Mouse (Mus musculus) E14TG2a.4 (cell line): ENCODE measurements around the gene 1600012H06Rik.
"Not testable (repeated sequence)": the region's sequence is repeated elsewhere in the genome, so short reads cannot be mapped to it uniquely, and the experiment has no call there.

ENCODE experiments used
- H3K27me3 ChIP-seq: 2 replicates; pipeline ENCODE4 v1.6.1; 2014; ENCODE audit warnings: low read length, control low read depth; ENCODE audit not compliant: insufficient read depth
- H3K36me3 ChIP-seq: 2 replicates; pipeline ENCODE4 v1.6.1; 2014; ENCODE audit warnings: low read length, control low read depth; ENCODE audit not compliant: insufficient read depth
- H3K4me1 ChIP-seq: replicated peaks from 2 replicates; pipeline ENCODE4 v1.6.1; 2014; ENCODE audit warnings: low read depth, low read length, control low read depth
- H3K4me3 ChIP-seq: replicated peaks from 2 replicates; pipeline ENCODE4 v1.5.1; 2014; ENCODE audit warnings: mild to moderate bottlenecking, low read length
- H3K9me3 ChIP-seq: 2 replicates; pipeline ENCODE4 v1.6.1; 2014; ENCODE audit warnings: low read length, control low read depth
- CTCF ChIP-seq: conservative IDR thresholded peaks from 2 replicates; pipeline ENCODE4 v1.5.1; 2014; ENCODE audit warnings: low read length
- NANOG ChIP-seq: IDR thresholded peaks from 2 replicates; pipeline ENCODE4 v1.6.1; 2014; ENCODE audit warnings: borderline replicate concordance, low read length, mixed read lengths
- POU5F1 ChIP-seq: IDR thresholded peaks from 2 replicates; pipeline ENCODE4 v1.6.1; 2014; ENCODE audit warnings: low read length, borderline replicate concordance

The 1600012H06Rik gene

DNA sequence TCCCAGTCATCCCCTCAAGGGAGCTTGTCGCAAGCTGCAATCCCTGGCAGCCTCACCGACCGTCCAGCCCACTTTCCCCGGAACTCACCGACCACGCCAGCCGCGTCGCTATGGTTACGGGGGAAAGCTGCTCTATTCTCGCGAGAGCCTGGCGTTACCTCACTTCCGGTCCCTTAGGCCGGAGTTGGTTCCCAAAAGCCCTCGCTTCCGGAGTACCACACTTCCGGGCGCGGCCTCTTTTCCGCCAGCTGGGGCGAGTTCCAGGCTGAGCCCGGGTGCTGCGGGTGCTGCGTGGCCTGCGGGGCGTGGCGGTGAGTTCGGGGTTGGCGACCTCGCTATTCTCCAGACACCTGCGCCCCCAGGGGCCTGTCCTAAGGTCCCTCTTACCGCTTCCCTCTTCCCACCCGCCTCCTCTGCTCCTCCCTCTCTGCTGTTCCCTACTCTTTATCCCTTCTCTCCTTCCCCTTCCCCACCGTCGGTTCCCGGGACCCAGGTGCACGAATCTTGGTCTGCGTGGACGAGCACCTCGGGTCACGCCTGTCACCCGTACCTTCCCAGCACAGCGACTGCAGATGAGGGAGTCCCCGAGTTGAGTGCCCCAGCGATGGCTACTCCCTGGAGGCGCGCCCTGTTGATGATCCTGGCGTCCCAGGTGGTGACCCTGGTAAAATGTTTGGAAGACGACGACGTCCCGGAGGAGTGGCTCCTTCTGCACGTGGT, at the start of gene 1600012H06Rik, which contains the start of gene Wdr27:
TSS of gene 1600012H06Rik (plus strand) at position 176 of the 720 bp plus-strand sequence.
TSS of gene Wdr27 (minus strand) at position 150 of the 720 bp plus-strand sequence.
- peak within 1 kb of the TSS; percentile 97 for H3K4me3 ChIP-seq
- H3K36me3 ChIP-seq: peaks cover 38% of the 10 kb centered on the region
- no peaks in the 10 kb centered on the region for H3K27me3 ChIP-seq
- no peaks in the 10 kb centered on the region for H3K9me3 ChIP-seq
- H3K4me1 ChIP-seq: peaks cover 33% of the 10 kb centered on the region
- TF ChIP-seq POU5F1 (no peak), CTCF (no peak), NANOG (no peak)

DNA sequence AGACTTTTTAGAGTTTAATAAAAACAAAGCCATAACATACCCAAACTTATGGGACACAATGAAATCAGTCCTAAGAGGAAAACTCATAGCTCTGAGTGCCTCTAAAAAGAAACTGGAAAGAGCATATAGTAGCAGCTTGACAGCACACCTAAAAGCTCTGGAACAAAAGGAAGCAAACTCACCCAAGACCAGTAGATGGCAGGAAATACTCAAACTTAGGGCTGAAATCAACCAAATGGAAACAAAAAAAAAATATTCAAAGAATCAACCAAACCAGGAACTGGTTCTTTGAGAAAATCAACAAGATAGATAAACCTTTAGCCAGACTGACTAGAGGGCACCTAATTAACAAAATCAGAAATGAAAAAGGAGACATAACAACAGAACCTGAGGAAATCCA, 47.9 kb upstream of the 1600012H06Rik start:
- not testable (repeated sequence) for H3K9me3 ChIP-seq, H3K4me3 ChIP-seq, H3K4me1 ChIP-seq, H3K27me3 ChIP-seq, H3K36me3 ChIP-seq

DNA sequence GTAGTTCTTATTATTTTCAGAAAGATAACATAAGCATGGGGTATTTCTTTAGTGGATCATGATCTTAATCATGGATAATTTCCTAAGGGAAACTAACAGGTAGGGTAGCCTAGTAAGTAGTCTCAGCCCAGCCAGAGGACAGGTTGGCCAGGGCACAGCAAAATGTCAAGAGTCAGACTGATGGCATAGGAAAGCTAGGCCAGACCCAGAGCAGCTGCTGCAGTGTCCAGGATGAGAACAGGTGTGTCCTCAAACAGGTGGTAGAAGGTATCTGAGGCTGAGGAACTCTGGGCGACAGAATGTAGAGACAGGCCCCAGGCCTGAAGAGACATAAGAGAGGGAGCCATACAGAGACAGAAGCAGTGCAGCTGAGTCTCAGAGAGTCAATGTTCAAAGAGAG, 44.0 kb upstream of the 1600012H06Rik start:
- TF ChIP-seq NANOG (no peak), CTCF (no peak)
- H3K36me3 ChIP-seq: no peaks in the 10 kb centered on the region
- no peaks in the 10 kb centered on the region for H3K9me3 ChIP-seq
- no peak overlapping the region for H3K4me3 ChIP-seq
- peaks cover 4% of the 10 kb centered on the region; the same call in 1 of the 2 replicates for H3K27me3 ChIP-seq
- H3K4me1 ChIP-seq: no peaks in the 10 kb centered on the region

DNA sequence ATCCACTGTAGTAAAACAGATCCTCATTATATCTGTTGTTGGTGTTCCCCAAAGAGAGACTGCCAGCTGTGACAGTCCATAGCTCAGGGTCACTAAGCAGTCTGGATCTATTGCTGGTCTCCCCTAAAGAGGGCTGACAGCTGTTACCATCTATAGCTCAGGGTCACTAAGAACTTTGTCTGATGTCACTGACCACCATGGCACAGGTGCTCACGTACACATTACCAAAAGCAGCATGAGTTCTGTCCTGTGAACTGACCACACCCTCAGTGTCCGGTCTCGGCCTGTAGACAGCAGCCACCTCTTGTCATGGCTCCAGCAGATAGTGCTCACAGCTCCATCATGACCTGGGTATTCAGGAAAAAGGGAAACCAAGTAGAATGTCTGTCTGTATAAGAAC, 39.8 kb upstream of the 1600012H06Rik start:
- no peaks in the 10 kb centered on the region for H3K9me3 ChIP-seq
- TF ChIP-seq POU5F1: no peak
- TF ChIP-seq NANOG: no peak
- no peak for TF ChIP-seq CTCF
- no peak overlapping the region for H3K4me3 ChIP-seq
- H3K4me1 ChIP-seq: peaks cover 6% of the 10 kb centered on the region
- no peaks in the 10 kb centered on the region for H3K36me3 ChIP-seq
- peaks cover 4% of the 10 kb centered on the region; the same call in 1 of the 2 replicates for H3K27me3 ChIP-seq

DNA sequence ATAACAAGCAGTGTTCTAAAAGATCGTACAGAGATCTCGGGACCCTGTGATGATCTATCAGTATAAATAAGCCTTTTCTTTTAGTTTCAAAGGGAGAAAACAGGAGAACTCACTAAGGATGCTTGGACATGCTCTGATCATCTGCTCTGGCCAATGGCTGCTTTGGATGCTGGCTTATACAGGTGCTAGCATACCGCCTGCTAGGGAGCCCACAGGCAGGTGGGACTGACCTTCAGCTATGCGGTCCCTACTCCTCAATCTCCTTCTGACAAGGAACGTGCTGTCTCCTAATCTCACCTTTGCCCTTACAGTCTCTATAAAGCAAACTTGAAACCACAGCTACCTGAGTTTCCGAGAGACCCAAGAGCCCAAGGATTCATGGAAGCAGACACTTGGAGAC, 38.8 kb upstream of the 1600012H06Rik start:
- H3K9me3 ChIP-seq: no peaks in the 10 kb centered on the region
- peaks cover 4% of the 10 kb centered on the region; the same call in 1 of the 2 replicates for H3K27me3 ChIP-seq
- no peak for TF ChIP-seq CTCF
- H3K4me1 ChIP-seq: peaks cover 6% of the 10 kb centered on the region
- H3K4me3 ChIP-seq: no peak overlapping the region
- no peaks in the 10 kb centered on the region for H3K36me3 ChIP-seq

DNA sequence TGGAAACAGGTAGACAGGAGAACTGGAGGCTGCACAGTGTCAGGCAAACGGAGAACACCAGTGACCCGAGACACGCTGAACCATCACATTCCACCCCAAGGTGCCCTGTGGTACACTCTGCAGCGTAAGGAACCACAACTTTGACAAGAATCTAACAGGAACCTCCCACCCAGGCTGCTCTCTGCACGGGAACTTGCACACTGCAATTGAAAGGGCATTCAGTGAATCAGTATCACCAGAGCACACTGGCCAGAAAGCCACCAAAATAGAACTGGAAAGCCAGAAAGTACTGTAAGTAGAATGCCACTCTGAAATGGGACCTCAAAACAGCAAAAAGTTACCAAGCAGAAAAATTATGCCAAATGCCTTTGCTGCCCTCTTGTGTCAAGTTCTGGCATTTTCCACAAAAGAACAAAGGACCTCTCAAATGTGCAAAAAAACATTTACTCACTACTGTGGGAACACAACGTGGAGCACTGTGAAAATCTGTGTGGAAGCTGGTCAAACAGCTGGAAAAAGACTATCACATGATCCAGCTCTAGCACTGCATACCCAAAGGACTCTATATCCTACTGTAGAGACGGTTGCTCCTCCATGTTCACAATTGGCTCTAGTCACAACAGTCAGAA, 38.2 kb upstream of the 1600012H06Rik start:
- peaks cover 6% of the 10 kb centered on the region for H3K4me1 ChIP-seq
- no peaks in the 10 kb centered on the region for H3K9me3 ChIP-seq
- H3K36me3 ChIP-seq: no peaks in the 10 kb centered on the region
- no peak for TF ChIP-seq NANOG
- peak; percentile 99 for TF ChIP-seq CTCF
- H3K27me3 ChIP-seq: peaks cover 4% of the 10 kb centered on the region; the same call in 1 of the 2 replicates
- H3K4me3 ChIP-seq: no peak overlapping the region

DNA sequence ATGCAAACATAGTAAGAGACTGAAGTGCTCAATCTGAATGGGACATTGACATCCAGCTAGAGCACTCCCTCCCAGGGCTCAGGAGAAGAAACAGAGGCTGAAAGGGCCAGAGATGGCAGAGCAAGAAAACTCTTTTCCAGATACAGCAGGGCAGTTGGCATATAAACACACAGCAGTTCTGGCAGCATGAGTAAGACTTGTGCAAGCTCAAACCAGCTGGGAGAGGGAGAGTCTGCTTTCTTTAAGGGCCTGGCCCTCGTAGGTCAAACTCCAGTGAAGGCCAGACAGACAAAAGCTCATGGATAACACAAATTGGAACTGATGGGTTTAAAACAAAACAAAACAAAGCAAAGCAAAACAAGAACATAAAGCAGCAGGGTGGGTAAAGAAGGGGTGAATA, 36.4 kb upstream of the 1600012H06Rik start:
- no peak for TF ChIP-seq CTCF
- Histone ChIP-seq H3K36me3 (no peaks in the 10 kb centered on the region), H3K27me3 (peaks cover 4% of the 10 kb centered on the region; the same call in 1 of the 2 replicates), H3K4me1 (peaks cover 6% of the 10 kb centered on the region), H3K9me3 (no peaks in the 10 kb centered on the region), H3K4me3 (no peak overlapping the region)

DNA sequence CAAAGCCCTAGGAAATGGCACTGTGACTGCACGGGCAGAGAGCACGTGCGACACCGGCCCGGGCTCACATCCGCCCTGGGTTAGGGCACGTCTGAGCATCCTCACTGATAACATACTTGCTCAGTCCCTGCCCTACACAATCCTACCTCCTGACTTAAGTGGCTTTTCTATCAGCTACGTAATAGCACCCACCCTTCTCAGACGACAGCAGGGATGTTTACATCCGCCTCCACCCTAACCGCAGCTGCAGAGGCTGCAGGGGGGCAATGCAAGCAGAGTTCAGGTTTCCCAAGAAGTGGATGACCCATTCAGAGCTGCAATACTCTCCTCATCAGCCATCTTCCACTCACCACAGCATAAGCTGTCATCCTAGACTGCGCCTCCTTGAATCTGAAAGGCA, 35.8 kb upstream of the 1600012H06Rik start:
- Histone ChIP-seq H3K27me3 (no peaks in the 10 kb centered on the region), H3K4me1 (peaks cover 6% of the 10 kb centered on the region), H3K36me3 (no peaks in the 10 kb centered on the region), H3K9me3 (no peaks in the 10 kb centered on the region), H3K4me3 (no peak overlapping the region)
- TF ChIP-seq CTCF (no peak), POU5F1 (no peak), NANOG (no peak)

DNA sequence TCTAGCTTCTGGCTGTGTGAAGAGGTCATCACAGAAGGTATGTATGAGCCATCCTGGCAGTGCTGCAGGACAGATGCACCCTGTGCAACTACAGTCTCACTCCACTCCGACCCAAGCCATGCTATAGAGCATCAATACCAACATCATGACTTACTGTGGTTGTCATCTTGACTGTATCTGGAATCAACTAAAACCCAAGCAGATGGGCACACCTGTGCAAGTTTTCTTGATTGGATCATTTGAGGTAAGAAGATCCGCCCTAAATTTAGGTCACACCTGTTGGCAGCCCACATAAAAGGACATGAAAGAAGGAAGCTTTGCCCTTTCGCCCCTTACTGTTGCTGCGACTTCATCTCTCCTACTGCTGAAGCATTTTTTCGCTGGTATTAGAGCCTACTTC, 33.7 kb upstream of the 1600012H06Rik start:
- H3K27me3 ChIP-seq: no peaks in the 10 kb centered on the region
- no peak for TF ChIP-seq NANOG
- no peak for TF ChIP-seq POU5F1
- no peak for TF ChIP-seq CTCF
- peaks cover 6% of the 10 kb centered on the region for H3K4me1 ChIP-seq
- H3K9me3 ChIP-seq: no peaks in the 10 kb centered on the region
- H3K4me3 ChIP-seq: no peak overlapping the region
- H3K36me3 ChIP-seq: no peaks in the 10 kb centered on the region
